Mouse (Mus musculus) heart, postnatal 10 days (tissue): Measurements from ENCODE around the gene Pacsin1. TPM values are rescaled to one million over a fixed set of nuclear protein-coding genes. Genes with fewer than 3 reads are reported as not detected.

Source experiments
- DNase-seq, 2 experiments: peaks; one replicate each; pipeline ENCODE4 v3.0.0; 2021
- intact Hi-C: fragments of 180-260 bp; cut with DNase I; formaldehyde crosslinking; loops from one replicate; pipeline ENCODE4 v1.15.1; 2025
- total RNA-seq, 2 experiments: library from RNA; stranded (reverse); gene quantifications; 2 replicates each; pipeline ENCODE4 v1.2.3; 2021

Pacsin1 gene
- total RNA-seq, 2 experiments from 2014 or later, result 0.05 to 0.20 TPM

GRCm38 (mm10) chr17:27673945-27674344 is 18.6 kb downstream of the Pacsin1 start:
- DNase-seq, result no peak
- intact Hi-C loops, result no loop called here

DNA sequence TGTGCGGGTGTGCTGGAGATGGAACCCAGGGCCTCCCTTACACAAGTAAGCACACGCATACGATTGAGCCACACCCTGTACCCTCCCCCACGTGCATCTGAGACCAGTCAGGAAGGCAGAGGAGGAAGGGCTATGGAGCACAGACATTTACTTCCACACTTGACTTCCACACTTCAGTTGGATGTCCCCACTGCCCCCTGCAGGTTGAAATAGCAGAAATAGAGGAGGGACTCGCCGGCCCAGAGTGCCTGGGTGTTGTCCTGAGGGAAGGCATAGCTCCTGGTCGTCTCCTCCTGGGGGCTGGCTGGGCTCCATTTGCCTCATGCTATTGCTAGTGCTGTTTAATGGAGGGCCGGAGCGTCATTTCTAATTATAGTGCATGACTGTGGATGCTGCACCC is 20.1 kb downstream of the Pacsin1 start:
- peak in 1 of 2 experiments; percentile 22 for DNase-seq
- intact Hi-C loops, result no loop called here

DNA sequence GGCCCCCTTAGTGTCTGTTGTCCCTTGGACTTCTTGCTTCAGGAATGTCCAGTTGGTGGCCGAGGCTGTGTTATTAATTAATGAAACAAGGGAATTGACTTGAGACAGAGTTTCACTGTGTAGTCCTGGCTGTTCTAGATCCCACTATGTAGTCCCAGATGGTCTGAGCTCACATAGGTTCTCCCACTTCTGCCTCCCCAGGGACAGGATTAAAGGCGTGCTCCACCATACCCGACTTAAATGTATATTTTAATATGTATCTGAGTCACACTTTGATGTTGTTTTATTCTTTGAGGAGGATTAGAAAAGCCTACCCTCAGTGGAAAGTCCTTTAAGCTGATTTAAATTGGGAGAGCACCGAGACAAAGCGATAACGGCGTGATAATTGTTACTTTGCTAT is 21.0 kb downstream of the Pacsin1 start:
- intact Hi-C loops, result no loop called here
- no peak for DNase-seq

DNA sequence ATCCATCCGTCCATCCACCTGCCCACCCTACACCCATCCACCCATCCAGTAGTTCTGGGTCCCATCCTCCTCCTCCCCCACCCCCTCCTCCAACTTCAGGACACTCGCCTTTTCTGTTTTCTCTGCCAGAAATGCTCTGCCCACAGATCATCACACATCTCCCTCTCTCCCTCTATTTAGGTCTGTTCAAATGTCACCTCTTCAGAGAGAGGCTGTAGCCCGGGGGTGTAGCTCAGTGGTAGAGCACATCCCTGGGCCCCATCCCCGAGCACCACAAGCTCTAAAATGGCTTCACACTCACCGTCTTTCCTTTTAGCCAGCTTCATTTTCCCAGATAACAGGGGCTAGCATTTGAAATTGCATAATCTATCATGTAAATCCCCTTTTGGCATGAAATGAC is 22.4 kb downstream of the Pacsin1 start:
- DNase-seq, result no peak
- intact Hi-C loops, result no loop called here

DNA sequence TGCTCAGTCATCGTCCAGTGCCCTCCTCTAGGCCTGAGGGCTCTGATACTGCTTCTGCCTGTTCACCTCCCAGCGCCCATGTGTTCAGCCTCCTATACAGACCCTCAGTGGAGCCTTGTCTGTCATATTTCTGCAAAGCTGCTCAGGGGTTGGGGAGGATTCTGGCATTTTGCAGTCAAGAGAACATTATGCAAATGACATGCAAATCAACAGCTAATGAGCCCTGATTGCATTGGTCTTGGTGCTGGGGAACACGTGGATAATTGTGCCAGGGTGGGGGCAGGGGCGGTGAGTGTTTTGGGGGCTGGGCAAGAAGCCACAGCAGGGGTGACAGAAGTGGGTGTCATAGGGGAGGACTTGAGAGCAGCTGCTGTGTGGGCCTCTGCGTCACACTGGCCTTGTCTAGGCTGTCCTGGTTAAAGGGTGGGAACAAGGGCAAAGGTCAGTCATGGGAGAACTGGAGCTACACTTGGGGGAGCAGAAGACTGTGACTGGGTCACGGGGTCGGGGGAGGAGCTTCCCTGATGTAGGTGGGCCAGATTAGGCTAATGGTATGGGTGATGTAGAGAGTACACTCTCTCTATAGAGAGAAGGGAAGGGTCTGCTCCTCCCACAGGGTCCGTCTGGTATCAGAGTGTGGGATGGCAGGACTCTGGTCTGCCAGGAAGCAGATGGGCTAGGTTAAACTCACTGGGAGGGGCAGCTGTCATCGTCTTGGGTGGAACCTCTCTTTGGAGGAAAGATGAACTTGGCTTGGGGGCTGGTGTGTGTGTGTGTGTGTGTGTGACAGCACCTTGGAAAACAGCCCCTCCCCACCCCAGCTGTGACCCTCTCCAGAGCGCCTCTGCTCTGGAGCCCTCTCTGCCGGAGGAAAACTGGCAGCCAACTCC is 23.9 kb downstream of the Pacsin1 start:
- no peak for DNase-seq
- intact Hi-C loops, result no loop called here

GRCm38 (mm10) chr17:27684886-27685549 is 29.7 kb downstream of the Pacsin1 start:
- peak; percentile 34 to 51 for DNase-seq
- intact Hi-C loops, result no loop called here

GRCm38 (mm10) chr17:27685550-27685913 is 30.2 kb downstream of the Pacsin1 start:
- intact Hi-C loops, result no loop called here
- no peak for DNase-seq

DNA sequence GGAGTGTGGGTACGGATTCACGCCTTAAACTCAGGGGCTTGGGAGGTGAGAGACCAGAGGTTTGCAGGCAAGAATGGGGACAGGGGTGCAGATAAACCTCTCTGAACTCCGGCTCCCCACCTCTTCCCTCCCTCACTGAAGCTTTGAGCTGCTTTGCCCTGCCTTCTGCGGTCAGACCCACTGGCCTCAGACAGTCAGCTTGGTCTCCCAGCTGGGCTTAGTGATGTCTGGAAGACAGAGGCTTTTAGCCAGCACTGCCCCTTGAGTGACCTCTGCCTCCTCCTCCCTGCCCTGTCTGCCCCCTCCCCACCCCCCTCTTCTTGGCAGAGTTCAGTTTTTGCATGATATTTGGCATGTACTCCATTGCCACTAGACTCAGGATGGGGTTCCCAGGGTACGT is 31.1 kb downstream of the Pacsin1 start:
- intact Hi-C loops, result no loop called here
- DNase-seq, result no peak

- intact Hi-C loops, result no loop called here
- DNase-seq, result no peak
Observed at GRCm38 (mm10) chr17:27690993-27691693, 35.8 kb downstream of the Pacsin1 start.

GRCm38 (mm10) chr17:27699641-27700244 is 44.4 kb downstream of the Pacsin1 start:
- intact Hi-C loops, result no loop called here

GRCm38 (mm10) chr17:27700812-27701211 is 45.5 kb downstream of the Pacsin1 start:
- intact Hi-C loops, result no loop called here
- no peak for DNase-seq

More at GRCm38 (mm10) chr17:27699641-27700244, 44.4 kb downstream of the Pacsin1 start:
- DNase-seq, result no peak

- intact Hi-C loops, result no loop called here
- DNase-seq, result no peak
Observed at GRCm38 (mm10) chr17:27701856-27702255, 46.5 kb downstream of the Pacsin1 start.

- intact Hi-C loops, result no loop called here
- peak; percentile 44 to 65 for DNase-seq
Observed at GRCm38 (mm10) chr17:27702518-27702917, 47.2 kb downstream of the Pacsin1 start.

GRCm38 (mm10) chr17:27703961-27704621 is 48.8 kb downstream of the Pacsin1 start:
- peak in 1 of 2 experiments; percentile 23 for DNase-seq
- intact Hi-C loops, result no loop called here

DNA sequence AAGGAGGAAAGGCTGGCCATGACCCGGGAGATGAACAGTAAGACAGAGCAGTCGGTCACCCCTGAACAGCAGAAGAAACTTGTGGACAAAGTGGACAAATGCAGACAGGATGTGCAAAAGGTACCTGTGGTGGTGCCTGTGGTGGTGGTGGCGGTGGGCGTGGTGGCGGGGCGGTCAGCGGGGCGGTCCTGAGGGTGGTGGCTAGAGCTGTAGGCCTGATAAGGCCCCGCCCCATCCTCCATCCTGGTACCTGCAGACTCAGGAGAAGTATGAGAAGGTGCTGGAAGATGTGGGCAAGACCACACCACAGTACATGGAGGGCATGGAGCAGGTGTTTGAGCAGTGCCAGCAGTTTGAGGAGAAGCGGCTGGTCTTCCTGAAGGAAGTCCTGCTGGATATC is 50.4 kb downstream of the Pacsin1 start:
- intact Hi-C loops, result no loop called here
- DNase-seq, result no peak

- peak; percentile 56 to 68 for DNase-seq
- intact Hi-C loops, result no loop called here
Observed at GRCm38 (mm10) chr17:27707954-27708661, 52.8 kb downstream of the Pacsin1 start.

GRCm38 (mm10) chr17:27709650-27710049 is 54.3 kb downstream of the Pacsin1 start:
- intact Hi-C loops, result no loop called here

DNA sequence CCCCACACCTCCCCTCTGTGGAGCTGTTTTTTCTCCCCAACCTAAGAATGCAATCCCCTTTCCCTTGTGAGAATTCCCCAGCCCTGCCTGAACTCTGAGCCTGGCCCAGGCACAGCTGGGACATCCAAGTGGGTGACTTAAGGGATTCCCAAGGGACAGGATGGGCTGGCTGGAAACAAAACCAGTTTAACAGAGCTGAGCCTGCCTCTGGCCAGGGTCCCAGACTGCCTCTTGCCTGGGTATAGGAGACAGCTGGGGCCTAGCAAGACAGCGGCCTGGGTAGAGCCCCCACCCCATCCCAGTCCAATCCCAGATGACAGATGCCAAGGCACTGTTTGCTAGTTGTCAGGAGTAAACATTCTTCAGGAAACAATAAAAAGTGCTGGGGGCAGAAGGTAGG is 57.5 kb downstream of the Pacsin1 start:
- no peak for DNase-seq
- intact Hi-C loops, result no loop called here

More at GRCm38 (mm10) chr17:27709650-27710049, 54.3 kb downstream of the Pacsin1 start:
- DNase-seq, result no peak

DNA sequence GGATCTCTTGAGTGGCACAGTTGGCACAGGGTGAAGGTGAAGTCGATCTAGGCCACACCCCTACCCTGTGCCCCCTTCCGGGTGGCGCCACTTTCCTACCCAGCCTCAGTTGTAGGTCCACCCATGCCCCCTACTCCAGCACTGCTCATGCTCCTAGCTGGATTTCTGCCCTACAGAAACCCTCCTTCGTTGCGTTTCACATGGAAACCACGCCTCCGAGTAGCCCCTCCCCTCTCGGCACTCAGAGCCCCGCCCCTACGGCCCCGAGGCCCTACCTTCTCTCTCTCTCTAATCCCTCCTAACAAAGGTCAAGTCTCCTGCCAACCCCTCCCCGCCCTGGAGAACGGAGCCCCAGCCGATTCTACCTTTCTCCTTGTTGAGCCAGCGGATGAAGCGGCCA is 61.5 kb downstream of the Pacsin1 start:
- DNase-seq, result no peak
- intact Hi-C loops, result no loop called here

GRCm38 (mm10) chr17:27718250-27718649 is 62.9 kb downstream of the Pacsin1 start:
- DNase-seq, result peak in 1 of 2 experiments; percentile 32
- intact Hi-C loops, result no loop called here
